Mouse (Mus musculus) bone marrow macrophage, adult 2 months (primary cell): ENCODE data around the gene Txnrd1.

ENCODE experiments used
- CTCF ChIP-seq: IDR thresholded peaks from 2 replicates; pipeline ENCODE4 v1.5.1; 2012; ENCODE audit warnings: low read depth, mild to moderate bottlenecking, low read length, moderate library complexity
- POLR2A ChIP-seq: IDR thresholded peaks from 2 replicates; pipeline ENCODE4 v1.6.1; 2012; ENCODE audit warnings: mild to moderate bottlenecking, low read depth, low read length, borderline replicate concordance

DNA sequence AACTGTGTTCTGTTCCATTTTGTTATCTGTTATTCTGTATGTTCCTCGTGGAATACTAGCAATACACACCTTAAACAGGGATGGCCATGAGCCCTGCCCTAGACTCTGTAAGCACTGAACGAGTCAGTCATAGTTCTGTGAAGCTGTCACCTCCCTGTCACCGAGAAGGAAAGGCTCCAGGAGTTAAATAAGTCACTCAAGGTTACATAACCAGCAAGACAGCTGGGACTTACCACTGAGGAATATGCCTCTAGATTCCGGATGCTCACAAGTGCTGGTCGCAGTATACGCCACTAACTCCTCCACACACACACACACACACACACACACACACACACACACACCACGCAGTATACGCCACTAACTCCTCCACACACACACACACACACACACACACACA, 11.0 kb downstream of the Txnrd1 start:
- TF ChIP-seq CTCF (no peak), POLR2A (no peak)
